Mouse (Mus musculus) limb, embryonic 15.5 days (tissue): ENCODE measurements around the gene 1700006A11Rik. TPM values are rescaled to one million over a fixed set of nuclear protein-coding genes. Genes with fewer than 3 reads are reported as not detected.
"Not testable (repeated sequence)": the region's sequence is repeated elsewhere in the genome, so short reads cannot be mapped to it uniquely, and the experiment has no call there.

Experiments
- ATAC-seq: fragments of 200-750 bp; cut with Nextera tagmentation; 2 replicates; pipeline ENCODE4 v1.8.0; 2017; ENCODE audit warnings: low read depth, moderate TSS enrichment; ENCODE audit not compliant: insufficient number of reproducible peaks, low FRiP score, low TSS enrichment
- H3K27ac ChIP-seq: fragments of 300-500 bp; sonication (generic); 2 replicates; pipeline ENCODE4 v1.5.1; 2015; ENCODE audit warnings: moderate library complexity, mild to moderate bottlenecking, inconsistent platforms
- H3K27me3 ChIP-seq: fragments of 300-500 bp; sonication (generic); 2 replicates; pipeline ENCODE4 v1.6.1; 2015; ENCODE audit warnings: inconsistent platforms
- H3K36me3 ChIP-seq: fragments of 300-500 bp; sonication (generic); 2 replicates; pipeline ENCODE4 v1.6.1; 2015; ENCODE audit warnings: inconsistent platforms
- H3K4me1 ChIP-seq: fragments of 300-500 bp; sonication (generic); 2 replicates; pipeline ENCODE4 v1.6.1; 2015; ENCODE audit warnings: inconsistent platforms
- H3K4me2 ChIP-seq: fragments of 300-500 bp; sonication (generic); 2 replicates; pipeline ENCODE4 v1.6.1; 2015; ENCODE audit warnings: mild to moderate bottlenecking, inconsistent platforms
- H3K4me3 ChIP-seq: fragments of 300-500 bp; sonication (generic); 2 replicates; pipeline ENCODE4 v1.5.1; 2015; ENCODE audit warnings: mild to moderate bottlenecking, inconsistent platforms
- H3K9ac ChIP-seq: fragments of 300-500 bp; sonication (generic); 2 replicates; pipeline ENCODE4 v1.6.1; 2015; ENCODE audit warnings: inconsistent platforms
- H3K9me3 ChIP-seq: fragments of 300-500 bp; sonication (generic); 2 replicates; pipeline ENCODE4 v1.6.1; 2016; ENCODE audit warnings: inconsistent platforms
- WGBS: fragments of 180-500 bp; shearing (Covaris S2); methylation state at CpG from one replicate; pipeline ENCODE4 v1.1.7; 2015; 5-methylcytosine and 5-hydroxymethylcytosine counted together
- polyA plus RNA-seq: library from polyadenylated mRNA; unstranded; fragments of >200 nt; fragmentation: Nextera tagmentation; extraction: Ambion mirVana; gene quantifications from 2 replicates; pipeline ENCODE4 v1.2.1, GENCODE M21; 2015

1700006A11Rik gene
- polyA plus RNA-seq = not detected in 2 replicates

- H3K4me2 ChIP-seq = no peak within 1 kb of the TSS
- H3K36me3 ChIP-seq = no peaks in the 10 kb centered on the region
- H3K9ac ChIP-seq = no peak within 1 kb of the TSS
- no peaks in the 10 kb centered on the region for H3K9me3 ChIP-seq
- H3K27me3 ChIP-seq = no peaks in the 10 kb centered on the region
- no peak within 1 kb of the TSS for H3K27ac ChIP-seq
- ATAC-seq = no peak
- H3K4me1 ChIP-seq = no peaks in the 10 kb centered on the region
- H3K4me3 ChIP-seq = no peak within 1 kb of the TSS
- WGBS = 88% methylated on average over 1 of the region's 1 CpGs
These were observed at the start of gene 1700006A11Rik for GRCm38 (mm10) chr3:124425940-124426339. 1700006A11Rik (minus strand) TSS chr3:124426040.

- H3K4me3 ChIP-seq, ATAC-seq, H3K4me1 ChIP-seq, H3K4me2 ChIP-seq, H3K36me3 ChIP-seq, H3K27me3 ChIP-seq, H3K9me3 ChIP-seq, H3K27ac ChIP-seq, H3K9ac ChIP-seq: not testable (repeated sequence)
- WGBS = 84% methylated on average over 5 of the region's 5 CpGs
These were observed 48.5 kb upstream of the 1700006A11Rik start for GRCm38 (mm10) chr3:124474291-124474690.

GRCm38 (mm10) chr3:124466102-124466730 is 40.4 kb upstream of the 1700006A11Rik start:
- H3K4me2 ChIP-seq = no peak overlapping the region
- no peaks in the 10 kb centered on the region for H3K4me1 ChIP-seq
- ATAC-seq = no peak
- H3K9me3 ChIP-seq = no peaks in the 10 kb centered on the region
- no peak overlapping the region for H3K27ac ChIP-seq
- WGBS = 85% methylated on average over 6 of the region's 6 CpGs
- no peak overlapping the region for H3K9ac ChIP-seq
- H3K27me3 ChIP-seq = no peaks in the 10 kb centered on the region
- H3K4me3 ChIP-seq = no peak overlapping the region
- H3K36me3 ChIP-seq = no peaks in the 10 kb centered on the region

- ATAC-seq = no peak
- Histone ChIP-seq H3K4me3 (no peak overlapping the region), H3K9ac (no peak overlapping the region), H3K27ac (no peak overlapping the region), H3K36me3 (no peaks in the 10 kb centered on the region), H3K4me2 (no peak overlapping the region), H3K9me3 (no peaks in the 10 kb centered on the region), H3K4me1 (no peaks in the 10 kb centered on the region), H3K27me3 (no peaks in the 10 kb centered on the region)
- 60% methylated on average over 5 of the region's 5 CpGs for WGBS
These were observed 33.6 kb downstream of the 1700006A11Rik start for GRCm38 (mm10) chr3:124392201-124392600.

- H3K4me3 ChIP-seq = no peak overlapping the region
- 43% methylated on average over 2 of the region's 2 CpGs for WGBS
- no peaks in the 10 kb centered on the region for H3K27me3 ChIP-seq
- no peaks in the 10 kb centered on the region for H3K36me3 ChIP-seq
- no peaks in the 10 kb centered on the region for H3K4me1 ChIP-seq
- ATAC-seq = no peak
- H3K4me2 ChIP-seq = no peak overlapping the region
- no peak overlapping the region for H3K27ac ChIP-seq
- no peaks in the 10 kb centered on the region for H3K9me3 ChIP-seq
- no peak overlapping the region for H3K9ac ChIP-seq
These were observed 35.7 kb downstream of the 1700006A11Rik start for GRCm38 (mm10) chr3:124390101-124390500.

- no peak overlapping the region for H3K9ac ChIP-seq
- no peaks in the 10 kb centered on the region for H3K9me3 ChIP-seq
- no peaks in the 10 kb centered on the region for H3K4me1 ChIP-seq
- no peaks in the 10 kb centered on the region for H3K27me3 ChIP-seq
- H3K4me3 ChIP-seq = no peak overlapping the region
- WGBS = 43% methylated on average over 2 of the region's 2 CpGs
- H3K27ac ChIP-seq = no peak overlapping the region
- no peaks in the 10 kb centered on the region for H3K36me3 ChIP-seq
- no peak for ATAC-seq
- no peak overlapping the region for H3K4me2 ChIP-seq
These were observed 36.2 kb downstream of the 1700006A11Rik start for GRCm38 (mm10) chr3:124389650-124390049.

- H3K9ac ChIP-seq, H3K4me3 ChIP-seq, H3K4me1 ChIP-seq, H3K9me3 ChIP-seq, H3K36me3 ChIP-seq, ATAC-seq, H3K4me2 ChIP-seq, H3K27ac ChIP-seq, H3K27me3 ChIP-seq: not testable (repeated sequence)
- WGBS = 86% methylated on average over 18 of the region's 18 CpGs
These were observed 40.5 kb downstream of the 1700006A11Rik start for GRCm38 (mm10) chr3:124385377-124385776.

- WGBS = 79% methylated on average over 2 of the region's 2 CpGs
- no peak overlapping the region for H3K4me3 ChIP-seq
These were observed 53.8 kb downstream of the 1700006A11Rik start for GRCm38 (mm10) chr3:124372031-124372430.

GRCm38 (mm10) chr3:124357533-124357932 is 68.3 kb downstream of the 1700006A11Rik start:
- H3K27ac ChIP-seq = no peak overlapping the region
- H3K27me3 ChIP-seq = no peaks in the 10 kb centered on the region
- no peaks in the 10 kb centered on the region for H3K9me3 ChIP-seq
- H3K9ac ChIP-seq = no peak overlapping the region
- ATAC-seq = no peak
- no peaks in the 10 kb centered on the region for H3K36me3 ChIP-seq
- H3K4me2 ChIP-seq = no peak overlapping the region
- WGBS = 82% methylated on average over 3 of the region's 3 CpGs
- no peak overlapping the region for H3K4me3 ChIP-seq
- H3K4me1 ChIP-seq = no peaks in the 10 kb centered on the region

More at GRCm38 (mm10) chr3:124372031-124372430, 53.8 kb downstream of the 1700006A11Rik start:
- no peaks in the 10 kb centered on the region for H3K4me1 ChIP-seq
- no peak overlapping the region for H3K27ac ChIP-seq
- H3K4me2 ChIP-seq = no peak overlapping the region
- no peaks in the 10 kb centered on the region for H3K9me3 ChIP-seq
- no peaks in the 10 kb centered on the region for H3K36me3 ChIP-seq
- no peak for ATAC-seq
- H3K9ac ChIP-seq = no peak overlapping the region
- H3K27me3 ChIP-seq = no peaks in the 10 kb centered on the region

Other genes with a start within 250 kb of the 1700006A11Rik start
- gene Tram1l1, start 105.2 kb downstream of the 1700006A11Rik start, polyA plus RNA-seq = 9.2 and 10.8 TPM in 2 replicates
- not detected in 2 replicates for gene 1700003H04Rik, start 155.1 kb upstream of the 1700006A11Rik start, polyA plus RNA-seq